Mouse (Mus musculus): ENCODE results near the gene Tcf20. TPM values are rescaled to one million over a fixed set of nuclear protein-coding genes. Genes with fewer than 3 reads are reported as not detected.

Tcf20 gene
- polyA plus RNA-seq, 1 experiment from 2014 or later = 7.0 TPM

- Histone ChIP-seq H3K9me3 (no peaks in the 10 kb centered on the region), H3K36me3 (no peaks in the 10 kb centered on the region), H3K9ac (0 out of 2 replicates have a peak overlapping the region, but pooled peaks have one; percentile 4), H3K27ac (no peak overlapping the region), H3K4me1 (replicated peaks) (peaks cover 22% of the 10 kb centered on the region), H3K4me2 (replicated peaks) (no peak overlapping the region), H3K4me3 (replicated peaks) (no peak overlapping the region), H3K27me3 (replicated peaks) (no peaks in the 10 kb centered on the region)
- WGBS = 41% methylated on average over 6 of the region's 6 CpGs
- no peak for ATAC-seq
These were observed 86.4 kb downstream of the Tcf20 start for GRCm38 (mm10) chr15:82901306-82901705.

DNA sequence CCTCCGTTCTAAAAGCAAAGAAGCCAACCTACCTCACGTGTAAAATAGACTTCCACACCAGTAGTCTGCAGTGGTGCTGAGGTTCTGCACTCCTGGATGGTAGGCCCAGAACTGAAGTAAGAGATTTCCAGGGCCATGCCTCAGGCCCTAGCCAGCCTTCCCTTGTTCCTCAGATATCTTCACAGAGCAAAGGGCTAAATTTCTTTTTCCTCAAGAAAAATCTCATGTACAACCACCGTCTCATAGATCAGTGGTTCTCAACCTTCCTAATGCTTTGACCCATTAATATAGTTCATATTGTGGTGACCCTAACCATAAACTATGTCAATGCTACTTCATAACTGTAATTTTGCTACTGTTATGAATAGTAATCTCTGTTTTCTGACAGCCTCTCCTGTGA is 87.3 kb downstream of the Tcf20 start:
- no peaks in the 10 kb centered on the region for H3K9me3 ChIP-seq
- peaks cover 20% of the 10 kb centered on the region for H3K4me1 ChIP-seq (replicated peaks)
- H3K9ac ChIP-seq = peak overlapping the region; percentile 31; the same call in 1 of the 2 replicates
- ATAC-seq = no peak
- H3K27me3 ChIP-seq (replicated peaks) = no peaks in the 10 kb centered on the region
- peak overlapping the region; percentile 99 for H3K4me3 ChIP-seq (replicated peaks)
- WGBS = 39% methylated on average over 3 of the region's 3 CpGs
- H3K36me3 ChIP-seq = no peaks in the 10 kb centered on the region
- H3K4me2 ChIP-seq (replicated peaks) = peak overlapping the region; percentile 93
- no peak overlapping the region for H3K27ac ChIP-seq

GRCm38 (mm10) chr15:82899676-82900301 is 87.9 kb downstream of the Tcf20 start:
- no peaks in the 10 kb centered on the region for H3K36me3 ChIP-seq
- H3K27ac ChIP-seq = peak overlapping the region; percentile 94
- H3K4me3 ChIP-seq (replicated peaks) = peak overlapping the region; percentile 99
- H3K4me1 ChIP-seq (replicated peaks) = peaks cover 20% of the 10 kb centered on the region
- H3K4me2 ChIP-seq (replicated peaks) = peak overlapping the region; percentile 93
- no peaks in the 10 kb centered on the region for H3K27me3 ChIP-seq (replicated peaks)
- no peaks in the 10 kb centered on the region for H3K9me3 ChIP-seq
- ATAC-seq = peak; percentile 95
- WGBS = 2% methylated on average over 38 of the region's 56 CpGs
- H3K9ac ChIP-seq = peak overlapping the region; percentile 95

GRCm38 (mm10) chr15:82898740-82899675 is 88.7 kb downstream of the Tcf20 start:
- 1% methylated on average over 84 of the region's 98 CpGs for WGBS
- Histone ChIP-seq H3K4me2 (replicated peaks) (peak overlapping the region; percentile 93), H3K4me3 (replicated peaks) (peak overlapping the region; percentile 99), H3K36me3 (no peaks in the 10 kb centered on the region), H3K4me1 (replicated peaks) (peaks cover 20% of the 10 kb centered on the region), H3K9ac (peak overlapping the region; percentile 95), H3K27ac (peak overlapping the region; percentile 94), H3K27me3 (replicated peaks) (no peaks in the 10 kb centered on the region), H3K9me3 (no peaks in the 10 kb centered on the region)
- ATAC-seq = peak; percentile 82

DNA sequence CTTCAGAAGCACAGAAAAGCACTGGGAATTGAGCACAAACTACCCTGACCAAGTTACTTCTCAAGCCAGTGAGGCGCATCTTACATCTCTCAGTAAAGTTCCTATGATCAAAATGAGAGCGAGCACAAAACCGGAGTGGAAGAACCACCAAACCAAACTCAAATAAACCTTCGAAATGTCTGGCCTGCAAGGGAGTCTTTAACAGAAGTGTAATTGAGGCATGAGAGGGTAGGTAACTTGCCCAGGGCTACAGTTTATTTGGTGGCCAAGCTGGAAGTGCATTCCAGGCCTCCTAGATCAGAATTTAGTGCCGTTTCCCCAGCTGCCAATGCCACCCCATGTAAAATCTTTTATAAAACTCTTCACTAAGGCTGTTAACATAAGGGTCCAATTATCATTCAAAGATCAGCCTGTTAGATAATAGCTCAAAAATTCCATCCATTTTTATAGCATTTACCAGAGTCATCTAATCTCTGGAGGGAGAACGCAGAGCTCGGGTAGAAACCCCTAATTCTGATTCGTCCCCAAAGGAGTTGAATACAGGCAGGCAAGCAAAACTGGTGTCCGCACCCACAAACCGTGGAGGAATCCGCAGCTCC is 89.4 kb downstream of the Tcf20 start:
- peak overlapping the region; percentile 93 for H3K4me2 ChIP-seq (replicated peaks)

DNA sequence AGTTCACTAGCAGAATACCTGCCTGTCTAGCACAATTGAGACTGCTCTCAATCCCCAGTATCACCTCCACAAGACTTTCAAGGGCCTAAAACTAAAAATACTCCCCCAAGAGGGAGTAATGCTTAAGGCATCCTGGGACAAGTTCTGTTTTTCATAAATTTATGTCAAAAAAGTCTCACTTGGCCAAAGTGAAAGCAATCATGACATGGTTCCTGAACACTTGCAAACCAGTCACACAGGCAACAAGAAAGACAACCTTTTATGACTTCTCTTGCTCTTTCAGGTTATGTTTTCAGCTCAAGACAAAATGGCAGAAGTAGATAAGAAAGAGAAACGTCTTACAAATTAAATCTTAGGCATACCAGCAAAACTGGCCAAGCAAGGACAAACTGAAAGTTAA is 91.3 kb downstream of the Tcf20 start:
- H3K4me2 ChIP-seq (replicated peaks) = no peak overlapping the region
- H3K9ac ChIP-seq = no peak overlapping the region
- WGBS = 38% methylated on average over 1 of the region's 1 CpGs
- ATAC-seq = no peak
- H3K4me1 ChIP-seq (replicated peaks) = peaks cover 17% of the 10 kb centered on the region
- H3K27me3 ChIP-seq (replicated peaks) = no peaks in the 10 kb centered on the region
- no peak overlapping the region for H3K4me3 ChIP-seq (replicated peaks)
- H3K36me3 ChIP-seq = no peaks in the 10 kb centered on the region
- H3K9me3 ChIP-seq = no peaks in the 10 kb centered on the region
- H3K27ac ChIP-seq = no peak overlapping the region

More for the DNA sequence above, 89.4 kb downstream of the Tcf20 start:
- Histone ChIP-seq H3K36me3 (no peaks in the 10 kb centered on the region), H3K9me3 (no peaks in the 10 kb centered on the region), H3K4me1 (replicated peaks) (peaks cover 20% of the 10 kb centered on the region), H3K27ac (peak overlapping the region; percentile 94; the same call in 1 of the 2 replicates), H3K4me3 (replicated peaks) (peak overlapping the region; percentile 99), H3K9ac (peak overlapping the region; percentile 95), H3K27me3 (replicated peaks) (no peaks in the 10 kb centered on the region)
- ATAC-seq = no peak
- 14% methylated on average over 11 of the region's 11 CpGs for WGBS

- Histone ChIP-seq H3K4me1 (replicated peaks) (0 out of 2 replicates have a peak, but pooled peaks cover 3% of the 10 kb centered on the region), H3K4me3 (replicated peaks) (no peak overlapping the region), H3K27ac (no peak overlapping the region), H3K36me3 (no peaks in the 10 kb centered on the region), H3K27me3 (replicated peaks) (no peaks in the 10 kb centered on the region), H3K9me3 (no peaks in the 10 kb centered on the region), H3K4me2 (replicated peaks) (no peak overlapping the region), H3K9ac (no peak overlapping the region)
- no peak for ATAC-seq
These were observed 97.2 kb downstream of the Tcf20 start for GRCm38 (mm10) chr15:82890470-82890869.

- no peak for ATAC-seq
- no peaks in the 10 kb centered on the region for H3K36me3 ChIP-seq
- H3K4me2 ChIP-seq (replicated peaks) = no peak overlapping the region
- H3K27ac ChIP-seq = no peak overlapping the region
- no peak overlapping the region for H3K9ac ChIP-seq
- H3K27me3 ChIP-seq (replicated peaks) = no peaks in the 10 kb centered on the region
- H3K4me3 ChIP-seq (replicated peaks) = no peak overlapping the region
- no peaks in the 10 kb centered on the region for H3K9me3 ChIP-seq
- H3K4me1 ChIP-seq (replicated peaks) = 0 out of 2 replicates have a peak, but pooled peaks cover 3% of the 10 kb centered on the region
- 50% methylated on average over 1 of the region's 1 CpGs for WGBS
These were observed 98.2 kb downstream of the Tcf20 start for GRCm38 (mm10) chr15:82889426-82889825.

- Histone ChIP-seq H3K4me1 (replicated peaks) (0 out of 2 replicates have a peak, but pooled peaks cover 3% of the 10 kb centered on the region), H3K36me3 (no peaks in the 10 kb centered on the region), H3K4me2 (replicated peaks) (no peak overlapping the region), H3K27me3 (replicated peaks) (no peaks in the 10 kb centered on the region), H3K4me3 (replicated peaks) (no peak overlapping the region), H3K9ac (no peak overlapping the region), H3K27ac (no peak overlapping the region), H3K9me3 (no peaks in the 10 kb centered on the region)
- 75% methylated on average over 2 of the region's 2 CpGs for WGBS
- no peak for ATAC-seq
These were observed 99.2 kb downstream of the Tcf20 start for GRCm38 (mm10) chr15:82888466-82888865.

DNA sequence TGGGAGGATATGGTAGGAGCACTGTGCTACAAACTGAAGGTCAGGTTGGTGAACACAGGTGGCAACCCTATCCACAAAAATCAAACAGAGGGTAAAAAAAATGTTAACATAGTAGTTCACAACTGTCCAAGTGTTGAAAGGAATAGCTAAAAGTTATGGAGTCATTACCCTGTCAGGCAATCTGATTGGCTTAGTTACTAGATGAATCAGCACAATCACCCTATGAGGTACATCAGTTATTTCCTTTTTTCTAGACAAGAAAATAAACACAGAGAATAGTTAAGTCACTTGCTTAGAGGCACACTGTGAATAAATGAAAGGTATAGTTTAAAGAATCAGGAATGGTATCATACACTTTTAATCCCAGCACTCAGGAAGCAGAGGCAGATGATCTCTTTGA is 110.4 kb downstream of the Tcf20 start:
- no peaks in the 10 kb centered on the region for H3K36me3 ChIP-seq
- H3K4me1 ChIP-seq (replicated peaks) = no peaks in the 10 kb centered on the region
- H3K9me3 ChIP-seq = no peaks in the 10 kb centered on the region
- no peak overlapping the region for H3K27ac ChIP-seq
- ATAC-seq = no peak
- H3K4me3 ChIP-seq (replicated peaks) = no peak overlapping the region
- H3K4me2 ChIP-seq (replicated peaks) = no peak overlapping the region
- no peak overlapping the region for H3K9ac ChIP-seq
- no peaks in the 10 kb centered on the region for H3K27me3 ChIP-seq (replicated peaks)

DNA sequence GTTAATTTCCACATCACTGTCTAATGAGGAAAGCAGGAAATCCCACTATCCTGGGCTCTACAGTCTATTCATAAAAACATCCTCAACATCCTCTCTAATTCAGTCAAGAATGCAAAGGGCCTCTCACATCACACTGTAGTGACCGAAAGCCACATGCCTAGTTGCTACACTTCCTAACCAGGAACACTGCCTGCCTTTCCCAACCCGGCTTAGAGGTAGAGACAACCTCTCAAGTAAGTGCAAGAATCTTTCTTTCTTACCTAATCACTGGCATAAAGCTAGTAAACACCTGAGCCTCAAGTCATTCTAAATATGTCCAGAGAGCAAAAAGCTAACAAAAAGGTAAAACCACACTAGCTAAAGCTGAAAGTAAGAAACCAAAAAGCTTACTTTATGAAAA is 110.8 kb downstream of the Tcf20 start:
- no peak for ATAC-seq
- Histone ChIP-seq H3K27ac (no peak overlapping the region), H3K36me3 (no peaks in the 10 kb centered on the region), H3K9ac (no peak overlapping the region), H3K9me3 (no peaks in the 10 kb centered on the region), H3K27me3 (replicated peaks) (no peaks in the 10 kb centered on the region), H3K4me3 (replicated peaks) (no peak overlapping the region), H3K4me1 (replicated peaks) (no peaks in the 10 kb centered on the region), H3K4me2 (replicated peaks) (no peak overlapping the region)
- WGBS = 82% methylated on average over 2 of the region's 2 CpGs

- Histone ChIP-seq H3K9ac (no peak overlapping the region), H3K36me3 (no peaks in the 10 kb centered on the region), H3K4me3 (replicated peaks) (no peak overlapping the region), H3K27me3 (replicated peaks) (no peaks in the 10 kb centered on the region), H3K4me2 (replicated peaks) (no peak overlapping the region), H3K27ac (no peak overlapping the region), H3K4me1 (replicated peaks) (0 out of 2 replicates have a peak, but pooled peaks cover under 1% of the 10 kb centered on the region), H3K9me3 (no peaks in the 10 kb centered on the region)
- ATAC-seq = no peak
- 93% methylated on average over 1 of the region's 1 CpGs for WGBS
These were observed 115.6 kb downstream of the Tcf20 start for GRCm38 (mm10) chr15:82872037-82872436.

Data from intestine, embryonic 15.5 days (tissue).